Mouse (Mus musculus): Measurements from ENCODE around the gene Rtl4.

DNA sequence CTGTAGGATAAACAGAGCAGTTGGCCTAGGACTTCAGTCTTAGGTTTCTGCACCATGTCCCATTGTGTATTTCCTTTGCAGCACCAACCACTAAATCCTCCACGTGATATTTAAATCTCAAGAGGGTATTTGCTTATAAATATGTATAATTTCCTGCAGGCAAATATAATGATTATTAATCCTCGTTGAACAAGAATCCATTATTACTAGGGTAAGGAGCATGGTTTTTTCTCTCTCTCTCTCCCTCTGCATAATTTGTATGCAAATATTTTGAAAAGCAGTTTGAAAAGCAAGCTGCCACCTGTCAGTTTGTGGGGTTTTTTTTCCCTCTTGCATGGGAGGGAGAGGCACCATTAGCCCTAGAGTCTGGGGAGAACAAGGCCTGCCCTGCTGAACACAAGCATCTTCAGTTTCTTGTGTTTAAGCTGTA lies 376.8 kb downstream of the Rtl4 start:
- TF ChIP-seq CTCF (IDR thresholded peaks at IDR 0.05; ENCODE audit: low read depth) (no peak), EP300 (IDR thresholded peaks at IDR 0.05; ENCODE audit: low read depth) (no peak)
